Mouse (Mus musculus): ENCODE measurements around the gene Wdr38. TPM values are rescaled to one million over a fixed set of nuclear protein-coding genes. Genes with fewer than 3 reads are reported as not detected.
A peak's percentile ranks its signal among the peaks of the same experiment; 100 is the strongest.

Gene Wdr38
- total RNA-seq, 1 experiment = 1.7 TPM

GRCm38 (mm10) chr2:38970057-38970456 lies 27.2 kb upstream of the Wdr38 start:
- TF ChIP-seq ZNF384 (IDR thresholded peaks at IDR 0.05; ENCODE audit: low read depth, low read length) (no peak), CHD2 (IDR thresholded peaks at IDR 0.05; ENCODE audit: low read depth, low read length) (no peak), ZC3H11A (IDR thresholded peaks at IDR 0.05; ENCODE audit: borderline replicate concordance, low read depth, low read length) (no peak)
- Histone ChIP-seq H3K9ac (ENCODE audit: insufficient read depth, low read depth, low read length, poor library complexity, severe bottlenecking) (no peak overlapping the region), H3K4me3 (ENCODE audit: insufficient read depth in 1 of 2, low read depth in 1 of 2, low read length in 2 of 2, poor library complexity in 1 of 2, severe bottlenecking in 1 of 2) (no peak overlapping the region), H3K9me3 (ENCODE audit: control insufficient read depth, insufficient read depth, low read depth, low read length) (no peaks in the 10 kb centered on the region), H3K36me3 (ENCODE audit: control insufficient read depth, insufficient read depth, low read length, poor library complexity, severe bottlenecking) (no peaks in the 10 kb centered on the region), H3K27ac (ENCODE audit: insufficient read depth, low read depth, low read length, poor library complexity, severe bottlenecking) (no peak overlapping the region), H3K4me1 (ENCODE audit: control insufficient read depth in 2 of 2, insufficient read depth in 2 of 2, low read length in 2 of 2, poor library complexity in 1 of 2) (peaks cover 0 to 7% of the 10 kb centered on the region in 2 experiments; a peak in 1 of 4 replicates)
- DNase-seq (ENCODE audit: low read depth, low spot score) = no peak
- in situ Hi-C loops (cut with MboI; ENCODE audit: low sequenced_read_pairs in 2 of 2, unreplicated experiment in 2 of 2) = no loop called here

DNA sequence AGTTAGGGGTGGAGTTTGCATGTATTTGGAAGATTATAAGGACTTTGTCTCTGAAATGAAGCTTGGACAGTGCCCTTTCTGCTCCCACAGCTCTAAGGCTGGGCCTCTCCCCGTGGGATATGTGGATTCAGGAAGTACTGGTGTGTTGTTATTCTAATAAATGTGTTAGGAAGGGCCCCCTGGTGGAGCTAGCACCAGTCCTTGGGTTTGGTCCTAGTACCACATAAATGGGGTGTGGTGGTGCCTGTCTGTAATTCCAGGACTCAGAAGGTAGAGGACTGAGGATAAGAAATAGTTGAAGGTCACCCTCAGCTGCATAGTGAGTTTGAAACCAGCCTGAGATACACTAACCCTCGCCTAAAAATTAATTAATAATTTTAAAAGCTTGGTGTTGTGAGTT lies 24.1 kb upstream of the Wdr38 start:
- TF ChIP-seq HCFC1 (IDR thresholded peaks at IDR 0.05; ENCODE audit: borderline replicate concordance, insufficient read depth, low read length) = no peak
- no peak for TF ChIP-seq CHD2 (IDR thresholded peaks at IDR 0.05; ENCODE audit: low read depth, low read length)
- TF ChIP-seq ZNF384 (IDR thresholded peaks at IDR 0.05; ENCODE audit: low read depth, low read length) = no peak
- TF ChIP-seq MAFK (IDR thresholded peaks at IDR 0.05; ENCODE audit: insufficient read depth, low read depth, low read length) = no peak
- no peak for TF ChIP-seq ZC3H11A (IDR thresholded peaks at IDR 0.05; ENCODE audit: borderline replicate concordance, low read depth, low read length)
- H3K9ac ChIP-seq (ENCODE audit: insufficient read depth, low read depth, low read length, poor library complexity, severe bottlenecking) = no peak overlapping the region
- no peaks in the 10 kb centered on the region for H3K36me3 ChIP-seq (ENCODE audit: control insufficient read depth, insufficient read depth, low read length, poor library complexity, severe bottlenecking)
- H3K9me3 ChIP-seq (ENCODE audit: control insufficient read depth, insufficient read depth, low read depth, low read length) = no peaks in the 10 kb centered on the region
- H3K4me1 ChIP-seq (ENCODE audit: control insufficient read depth in 2 of 2, insufficient read depth in 2 of 2, low read length in 2 of 2, poor library complexity in 1 of 2) = peaks cover 0 to 17% of the 10 kb centered on the region in 2 experiments; a peak in 1 of 4 replicates
- no peak for DNase-seq (ENCODE audit: low read depth, low spot score)
- H3K27ac ChIP-seq (ENCODE audit: insufficient read depth, low read depth, low read length, poor library complexity, severe bottlenecking) = no peak overlapping the region
- in situ Hi-C loops (cut with MboI; ENCODE audit: low sequenced_read_pairs in 2 of 2, unreplicated experiment in 2 of 2) = no loop called here
- no peak overlapping the region for H3K4me3 ChIP-seq (ENCODE audit: insufficient read depth in 1 of 2, low read depth in 1 of 2, low read length in 2 of 2, poor library complexity in 1 of 2, severe bottlenecking in 1 of 2)

DNA sequence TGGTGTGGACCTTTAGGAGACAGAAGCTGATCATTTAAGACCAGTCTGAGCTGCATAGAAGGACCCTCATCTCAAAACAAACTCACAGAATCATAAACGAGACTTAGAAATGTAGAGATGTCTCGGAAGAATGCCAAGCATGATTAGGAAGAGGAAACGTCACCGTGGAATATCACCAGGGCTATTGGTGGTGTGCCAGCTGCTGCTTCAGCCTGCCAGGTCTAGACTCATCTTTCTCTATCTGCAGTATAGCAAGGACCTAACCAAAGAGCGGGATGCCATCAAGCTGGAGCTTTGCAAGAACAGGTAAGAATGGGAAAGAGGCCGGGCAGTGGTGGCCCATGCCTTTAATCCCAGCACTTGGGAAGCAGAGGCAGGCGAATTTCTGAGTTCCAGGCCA lies 23.6 kb upstream of the Wdr38 start:
- Histone ChIP-seq H3K4me3 (ENCODE audit: insufficient read depth in 1 of 2, low read depth in 1 of 2, low read length in 2 of 2, poor library complexity in 1 of 2, severe bottlenecking in 1 of 2) (no peak overlapping the region), H3K9ac (ENCODE audit: insufficient read depth, low read depth, low read length, poor library complexity, severe bottlenecking) (no peak overlapping the region), H3K9me3 (ENCODE audit: control insufficient read depth, insufficient read depth, low read depth, low read length) (no peaks in the 10 kb centered on the region), H3K36me3 (ENCODE audit: control insufficient read depth, insufficient read depth, low read length, poor library complexity, severe bottlenecking) (no peaks in the 10 kb centered on the region), H3K27ac (ENCODE audit: insufficient read depth, low read depth, low read length, poor library complexity, severe bottlenecking) (no peak overlapping the region), H3K4me1 (ENCODE audit: control insufficient read depth in 2 of 2, insufficient read depth in 2 of 2, low read length in 2 of 2, poor library complexity in 1 of 2) (peaks cover 0 to 17% of the 10 kb centered on the region in 2 experiments; a peak in 1 of 4 replicates)
- in situ Hi-C loops (cut with MboI; ENCODE audit: low sequenced_read_pairs in 2 of 2, unreplicated experiment in 2 of 2) = no loop called here
- TF ChIP-seq ZC3H11A (IDR thresholded peaks at IDR 0.05; ENCODE audit: borderline replicate concordance, low read depth, low read length) (no peak), CHD2 (IDR thresholded peaks at IDR 0.05; ENCODE audit: low read depth, low read length) (no peak)
- DNase-seq (ENCODE audit: low read depth, low spot score) = no peak

GRCm38 (mm10) chr2:38974171-38974570 lies 23.1 kb upstream of the Wdr38 start:
- H3K27ac ChIP-seq (ENCODE audit: insufficient read depth, low read depth, low read length, poor library complexity, severe bottlenecking) = no peak overlapping the region
- H3K9ac ChIP-seq (ENCODE audit: insufficient read depth, low read depth, low read length, poor library complexity, severe bottlenecking) = no peak overlapping the region
- H3K4me3 ChIP-seq (ENCODE audit: insufficient read depth in 1 of 2, low read depth in 1 of 2, low read length in 2 of 2, poor library complexity in 1 of 2, severe bottlenecking in 1 of 2) = no peak overlapping the region
- no peak for DNase-seq (ENCODE audit: low read depth, low spot score)
- no peaks in the 10 kb centered on the region for H3K36me3 ChIP-seq (ENCODE audit: control insufficient read depth, insufficient read depth, low read length, poor library complexity, severe bottlenecking)
- in situ Hi-C loops (cut with MboI; ENCODE audit: low sequenced_read_pairs in 2 of 2, unreplicated experiment in 2 of 2) = no loop called here
- H3K4me1 ChIP-seq (ENCODE audit: control insufficient read depth in 2 of 2, insufficient read depth in 2 of 2, low read length in 2 of 2, poor library complexity in 1 of 2) = peaks cover 0 to 17% of the 10 kb centered on the region in 2 experiments; a peak in 1 of 4 replicates
- TF ChIP-seq CHD2 (IDR thresholded peaks at IDR 0.05; ENCODE audit: low read depth, low read length) = no peak
- no peaks in the 10 kb centered on the region for H3K9me3 ChIP-seq (ENCODE audit: control insufficient read depth, insufficient read depth, low read depth, low read length)

DNA sequence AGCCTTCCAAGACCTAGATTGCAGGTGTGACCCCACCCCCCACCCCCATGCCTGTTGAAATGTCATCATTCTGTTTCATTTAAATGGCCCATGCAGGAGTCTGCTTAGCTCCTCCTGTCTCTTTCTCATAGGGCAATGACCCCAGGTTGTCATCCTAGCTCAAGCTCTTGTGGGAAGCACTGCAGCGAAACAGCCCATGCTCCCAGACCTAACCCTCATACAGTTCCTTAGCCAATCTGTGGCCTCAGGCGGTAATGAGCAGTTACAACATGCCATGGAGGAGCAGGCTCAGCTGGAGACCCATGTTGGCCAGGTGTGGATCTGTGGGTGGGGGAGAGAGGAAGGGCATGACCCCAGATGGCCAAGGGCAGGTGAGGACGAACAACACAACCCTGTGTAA lies 22.1 kb upstream of the Wdr38 start:
- H3K9me3 ChIP-seq (ENCODE audit: control insufficient read depth, insufficient read depth, low read depth, low read length) = no peaks in the 10 kb centered on the region
- no peaks in the 10 kb centered on the region for H3K36me3 ChIP-seq (ENCODE audit: control insufficient read depth, insufficient read depth, low read length, poor library complexity, severe bottlenecking)
- H3K9ac ChIP-seq (ENCODE audit: insufficient read depth, low read depth, low read length, poor library complexity, severe bottlenecking) = peak overlapping the region; percentile 2; the same call in 1 of the 2 replicates
- TF ChIP-seq MAFK (IDR thresholded peaks at IDR 0.05; ENCODE audit: insufficient read depth, low read depth, low read length) = no peak
- TF ChIP-seq CHD2 (IDR thresholded peaks at IDR 0.05; ENCODE audit: low read depth, low read length) = no peak
- TF ChIP-seq ZC3H11A (IDR thresholded peaks at IDR 0.05; ENCODE audit: borderline replicate concordance, low read depth, low read length) = no peak
- no peak for TF ChIP-seq HCFC1 (IDR thresholded peaks at IDR 0.05; ENCODE audit: borderline replicate concordance, insufficient read depth, low read length)
- no peak for TF ChIP-seq ZNF384 (IDR thresholded peaks at IDR 0.05; ENCODE audit: low read depth, low read length)
- in situ Hi-C loops (cut with MboI; ENCODE audit: low sequenced_read_pairs in 2 of 2, unreplicated experiment in 2 of 2) = no loop called here
- H3K4me3 ChIP-seq (ENCODE audit: insufficient read depth in 1 of 2, low read depth in 1 of 2, low read length in 2 of 2, poor library complexity in 1 of 2, severe bottlenecking in 1 of 2) = 0 out of 4 replicates have a peak overlapping the region, but pooled peaks of 1 of the 2 experiments have one; percentile 2
- peaks cover 0 to 17% of the 10 kb centered on the region in 2 experiments; a peak in 1 of 4 replicates for H3K4me1 ChIP-seq (ENCODE audit: control insufficient read depth in 2 of 2, insufficient read depth in 2 of 2, low read length in 2 of 2, poor library complexity in 1 of 2)
- no peak for DNase-seq (ENCODE audit: low read depth, low spot score)
- no peak overlapping the region for H3K27ac ChIP-seq (ENCODE audit: insufficient read depth, low read depth, low read length, poor library complexity, severe bottlenecking)
